Mouse (Mus musculus) heart, embryonic 12.5 days (tissue): ENCODE results near the gene Gm11983. TPM values are rescaled to one million over a fixed set of nuclear protein-coding genes. Genes with fewer than 3 reads are reported as not detected.
"Not testable (repeated sequence)": the region's sequence is repeated elsewhere in the genome, so short reads cannot be mapped to it uniquely, and the experiment has no call there.

Experiments
- ATAC-seq: fragments of 200-750 bp; cut with Nextera tagmentation; 2 replicates; pipeline ENCODE4 v1.8.0; 2017; ENCODE audit warnings: moderate TSS enrichment, moderate library complexity; ENCODE audit not compliant: insufficient number of reproducible peaks, low FRiP score
- H3K27ac ChIP-seq: fragments of 300-500 bp; sonication (generic); 2 replicates; pipeline ENCODE4 v1.5.1; 2016; ENCODE audit warnings: mild to moderate bottlenecking, moderate library complexity; ENCODE audit not compliant: poor library complexity, severe bottlenecking
- H3K27me3 ChIP-seq: fragments of 300-500 bp; sonication (generic); replicated peaks from 2 replicates; pipeline ENCODE4 v1.6.1; 2016; ENCODE audit warnings: mild to moderate bottlenecking, moderate library complexity
- H3K36me3 ChIP-seq: fragments of 300-500 bp; sonication (generic); 2 replicates; pipeline ENCODE4 v1.6.1; 2016; ENCODE audit warnings: mild to moderate bottlenecking, moderate library complexity
- H3K4me1 ChIP-seq: fragments of 300-500 bp; sonication (generic); replicated peaks from 2 replicates; pipeline ENCODE4 v1.6.1; 2016; ENCODE audit warnings: mild to moderate bottlenecking
- H3K4me2 ChIP-seq: fragments of 300-500 bp; sonication (generic); 2 replicates; pipeline ENCODE4 v1.6.1; 2016; ENCODE audit warnings: mild to moderate bottlenecking, moderate library complexity
- H3K4me3 ChIP-seq: fragments of 300-500 bp; sonication (generic); 2 replicates; pipeline ENCODE4 v1.5.1; 2016; ENCODE audit warnings: mild to moderate bottlenecking
- H3K9ac ChIP-seq: fragments of 300-500 bp; sonication (generic); 2 replicates; pipeline ENCODE4 v1.6.1; 2016; ENCODE audit warnings: mild to moderate bottlenecking, moderate library complexity
- H3K9me3 ChIP-seq: fragments of 300-500 bp; sonication (generic); replicated peaks from 2 replicates; pipeline ENCODE4 v1.6.1; 2016; ENCODE audit warnings: mild to moderate bottlenecking, moderate library complexity
- WGBS: fragments of 180-500 bp; shearing (Covaris S2); methylation state at CpG from one replicate; pipeline ENCODE4 v1.1.7; 2016; 5-methylcytosine and 5-hydroxymethylcytosine counted together
- polyA plus RNA-seq: library from polyadenylated mRNA; unstranded; fragments of >200 nt; fragmentation: Nextera tagmentation; extraction: Ambion mirVana; gene quantifications from 2 replicates; pipeline ENCODE4 v1.2.1, GENCODE M21; 2016

Gene Gm11983
- polyA plus RNA-seq, 1 experiment from 2014 or later, result not detected

- 74% methylated on average over 2 of the region's 2 CpGs for WGBS
Observed at GRCm38 (mm10) chr11:6843831-6844230, 6.4 kb upstream of the Gm11983 start.

GRCm38 (mm10) chr11:6842160-6842559, 4.7 kb upstream of the Gm11983 start:
- H3K4me3 ChIP-seq, result no peak overlapping the region
- H3K9me3 ChIP-seq, result 0 out of 2 replicates have a peak, but pooled peaks cover 2% of the 10 kb centered on the region
- no peak for ATAC-seq
- 85% methylated on average over 5 of the region's 5 CpGs for WGBS
- no peak overlapping the region for H3K27ac ChIP-seq
- H3K27me3 ChIP-seq, result no peaks in the 10 kb centered on the region
- H3K36me3 ChIP-seq, result no peaks in the 10 kb centered on the region
- no peak overlapping the region for H3K4me2 ChIP-seq
- no peaks in the 10 kb centered on the region for H3K4me1 ChIP-seq
- H3K9ac ChIP-seq, result no peak overlapping the region

More at GRCm38 (mm10) chr11:6843831-6844230, 6.4 kb upstream of the Gm11983 start:
- no peak overlapping the region for H3K27ac ChIP-seq
- ATAC-seq, result no peak
- H3K9ac ChIP-seq, result no peak overlapping the region
- no peak overlapping the region for H3K4me3 ChIP-seq
- H3K9me3 ChIP-seq, result 0 out of 2 replicates have a peak, but pooled peaks cover 2% of the 10 kb centered on the region
- no peak overlapping the region for H3K4me2 ChIP-seq
- no peaks in the 10 kb centered on the region for H3K27me3 ChIP-seq
- H3K36me3 ChIP-seq, result no peaks in the 10 kb centered on the region
- H3K4me1 ChIP-seq, result peaks cover 6% of the 10 kb centered on the region; the same call in 1 of the 2 replicates

GRCm38 (mm10) chr11:6840775-6841174, 3.3 kb upstream of the Gm11983 start:
- no peaks in the 10 kb centered on the region for H3K9me3 ChIP-seq
- no peak overlapping the region for H3K9ac ChIP-seq
- no peak for ATAC-seq
- no peaks in the 10 kb centered on the region for H3K27me3 ChIP-seq
- no peak overlapping the region for H3K4me2 ChIP-seq
- 66% methylated on average over 3 of the region's 3 CpGs for WGBS
- H3K4me3 ChIP-seq, result no peak overlapping the region
- no peak overlapping the region for H3K27ac ChIP-seq
- no peaks in the 10 kb centered on the region for H3K4me1 ChIP-seq
- H3K36me3 ChIP-seq, result no peaks in the 10 kb centered on the region

- no peak overlapping the region for H3K4me3 ChIP-seq
- ATAC-seq, result no peak
- no peak overlapping the region for H3K4me2 ChIP-seq
- H3K27me3 ChIP-seq, result no peaks in the 10 kb centered on the region; the same call in 1 of the 2 replicates
- H3K27ac ChIP-seq, result no peak overlapping the region
- no peaks in the 10 kb centered on the region for H3K9me3 ChIP-seq
- H3K9ac ChIP-seq, result no peak overlapping the region
- H3K4me1 ChIP-seq, result peaks cover 9% of the 10 kb centered on the region; the same call in 1 of the 2 replicates
- 60% methylated on average over 13 of the region's 13 CpGs for WGBS
- H3K36me3 ChIP-seq, result no peaks in the 10 kb centered on the region
Observed at GRCm38 (mm10) chr11:6834636-6835035, 2.8 kb downstream of the Gm11983 start.

GRCm38 (mm10) chr11:6833731-6834130, 3.7 kb downstream of the Gm11983 start:
- ATAC-seq, result no peak
- no peaks in the 10 kb centered on the region for H3K36me3 ChIP-seq
- H3K4me2 ChIP-seq, result no peak overlapping the region
- no peaks in the 10 kb centered on the region; the same call in 1 of the 2 replicates for H3K27me3 ChIP-seq
- no peak overlapping the region for H3K9ac ChIP-seq
- H3K4me1 ChIP-seq, result peaks cover 9% of the 10 kb centered on the region; the same call in 1 of the 2 replicates
- H3K9me3 ChIP-seq, result no peaks in the 10 kb centered on the region
- no peak overlapping the region for H3K27ac ChIP-seq
- 81% methylated on average over 9 of the region's 9 CpGs for WGBS
- H3K4me3 ChIP-seq, result no peak overlapping the region

- no peaks in the 10 kb centered on the region for H3K9me3 ChIP-seq
- H3K4me1 ChIP-seq, result peaks cover 9% of the 10 kb centered on the region; the same call in 1 of the 2 replicates
- H3K4me2 ChIP-seq, result no peak overlapping the region
- H3K27me3 ChIP-seq, result no peaks in the 10 kb centered on the region; the same call in 1 of the 2 replicates
- 38% methylated on average over 9 of the region's 9 CpGs for WGBS
- H3K27ac ChIP-seq, result no peak overlapping the region
- H3K4me3 ChIP-seq, result no peak overlapping the region
- ATAC-seq, result no peak
- no peak overlapping the region for H3K9ac ChIP-seq
- H3K36me3 ChIP-seq, result no peaks in the 10 kb centered on the region
Observed at GRCm38 (mm10) chr11:6831931-6832330, 5.5 kb downstream of the Gm11983 start.

GRCm38 (mm10) chr11:6828196-6828595, 9.3 kb downstream of the Gm11983 start:
- ATAC-seq, result no peak
- WGBS, result 64% methylated on average over 5 of the region's 5 CpGs

GRCm38 (mm10) chr11:6826157-6826556, 11.3 kb downstream of the Gm11983 start:
- H3K4me1 ChIP-seq, result no peaks in the 10 kb centered on the region
- 87% methylated on average over 3 of the region's 3 CpGs for WGBS
- H3K9ac ChIP-seq, result no peak overlapping the region
- H3K9me3 ChIP-seq, result no peaks in the 10 kb centered on the region
- no peak overlapping the region for H3K4me3 ChIP-seq
- no peaks in the 10 kb centered on the region for H3K27me3 ChIP-seq
- no peaks in the 10 kb centered on the region for H3K36me3 ChIP-seq
- no peak overlapping the region for H3K4me2 ChIP-seq
- no peak overlapping the region for H3K27ac ChIP-seq
- no peak for ATAC-seq

More at GRCm38 (mm10) chr11:6828196-6828595, 9.3 kb downstream of the Gm11983 start:
- Histone ChIP-seq H3K4me1 (peaks cover 9% of the 10 kb centered on the region; the same call in 1 of the 2 replicates), H3K9me3 (no peaks in the 10 kb centered on the region), H3K27me3 (no peaks in the 10 kb centered on the region), H3K4me3 (no peak overlapping the region), H3K36me3 (no peaks in the 10 kb centered on the region), H3K9ac (no peak overlapping the region), H3K4me2 (no peak overlapping the region), H3K27ac (no peak overlapping the region)

- WGBS, result 82% methylated on average over 2 of the region's 2 CpGs
Observed at GRCm38 (mm10) chr11:6823176-6823575, 14.3 kb downstream of the Gm11983 start.

GRCm38 (mm10) chr11:6814486-6814885, 23.0 kb downstream of the Gm11983 start:
- Histone ChIP-seq H3K27ac (no peak overlapping the region), H3K4me3 (no peak overlapping the region), H3K4me1 (no peaks in the 10 kb centered on the region), H3K9me3 (no peaks in the 10 kb centered on the region), H3K4me2 (no peak overlapping the region), H3K36me3 (no peaks in the 10 kb centered on the region), H3K27me3 (no peaks in the 10 kb centered on the region), H3K9ac (no peak overlapping the region)
- 85% methylated on average over 4 of the region's 4 CpGs for WGBS
- no peak for ATAC-seq

More at GRCm38 (mm10) chr11:6823176-6823575, 14.3 kb downstream of the Gm11983 start:
- no peaks in the 10 kb centered on the region for H3K4me1 ChIP-seq
- no peak overlapping the region for H3K9ac ChIP-seq
- H3K36me3 ChIP-seq, result no peaks in the 10 kb centered on the region
- H3K27me3 ChIP-seq, result no peaks in the 10 kb centered on the region
- no peaks in the 10 kb centered on the region for H3K9me3 ChIP-seq
- no peak overlapping the region for H3K4me3 ChIP-seq
- H3K4me2 ChIP-seq, result no peak overlapping the region
- no peak for ATAC-seq
- no peak overlapping the region for H3K27ac ChIP-seq

GRCm38 (mm10) chr11:6802879-6803278, 34.6 kb downstream of the Gm11983 start:
- not testable (repeated sequence) for H3K27me3 ChIP-seq, H3K4me3 ChIP-seq, ATAC-seq, H3K4me2 ChIP-seq, H3K4me1 ChIP-seq, H3K9me3 ChIP-seq, H3K27ac ChIP-seq, H3K36me3 ChIP-seq, H3K9ac ChIP-seq

- H3K9me3 ChIP-seq, result peaks cover 7% of the 10 kb centered on the region
- no peak overlapping the region for H3K4me2 ChIP-seq
- no peak overlapping the region for H3K27ac ChIP-seq
- ATAC-seq, result no peak
- H3K27me3 ChIP-seq, result no peaks in the 10 kb centered on the region
- H3K4me3 ChIP-seq, result no peak overlapping the region
- H3K9ac ChIP-seq, result no peak overlapping the region
- no peaks in the 10 kb centered on the region for H3K4me1 ChIP-seq
- H3K36me3 ChIP-seq, result no peaks in the 10 kb centered on the region
- WGBS, result 86% methylated on average over 3 of the region's 3 CpGs
Observed at GRCm38 (mm10) chr11:6790690-6791089, 46.8 kb downstream of the Gm11983 start.
